Mouse (Mus musculus): Measurements from ENCODE around the gene Cnn2. TPM values are rescaled to one million over a fixed set of nuclear protein-coding genes. Genes with fewer than 3 reads are reported as not detected.

The Cnn2 gene
- polyA plus RNA-seq, 1 experiment, result 72.8 TPM

DNA sequence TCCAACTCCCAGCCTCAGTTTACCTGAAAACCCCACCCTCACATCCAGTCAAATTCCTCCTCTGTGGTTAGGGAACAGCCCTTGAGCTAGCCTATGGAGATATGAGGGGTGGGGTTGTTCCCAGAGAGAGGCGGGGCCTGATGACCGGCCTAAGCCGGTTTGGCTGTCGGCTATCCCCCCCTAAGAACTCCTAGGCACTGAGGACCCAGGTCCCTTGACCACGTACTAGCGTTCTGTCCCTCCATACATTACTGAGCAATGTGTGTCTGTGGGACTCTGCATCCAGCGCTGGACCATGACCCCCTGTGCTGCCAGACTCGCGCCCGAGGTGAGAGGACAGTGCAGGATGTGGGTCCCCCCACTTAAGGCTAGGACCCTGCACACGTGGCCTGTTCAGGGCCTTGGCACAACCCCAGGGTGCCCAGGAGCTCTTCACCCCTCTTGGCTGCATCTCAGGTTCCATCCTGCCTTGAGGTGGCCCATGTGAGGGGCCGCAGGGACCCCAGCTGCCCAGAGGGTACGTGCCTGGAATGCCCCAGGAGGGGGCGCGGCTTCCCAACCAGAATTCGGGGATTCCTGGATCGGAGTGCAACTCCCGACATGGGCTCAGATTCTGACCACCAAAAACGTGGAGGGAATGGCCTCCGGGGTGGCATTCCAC, 31.2 kb downstream of the Cnn2 start:
- peaks cover 21% of the 10 kb centered on the region for H3K4me1 ChIP-seq (ENCODE audit: control insufficient read depth, insufficient read depth, insufficient read length, low read length)
- H3K36me3 ChIP-seq (ENCODE audit: control insufficient read depth, insufficient read depth, low read length), result 0 out of 2 replicates have a peak, but pooled peaks cover 2% of the 10 kb centered on the region
- TF ChIP-seq CTCF (IDR thresholded peaks at IDR 0.05; ENCODE audit: extremely low read depth, insufficient read length, insufficient replicate concordance, low read depth, low read length), result no peak
- no peaks in the 10 kb centered on the region for H3K27me3 ChIP-seq (ENCODE audit: control insufficient read depth, insufficient read depth, low read length)
- 41% methylated on average over 20 of the region's 20 CpGs for WGBS
- peak overlapping the region; percentile 24 for H3K4me3 ChIP-seq (ENCODE audit: low read depth, low read length)
- peak overlapping the region; percentile 13; the same call in 1 of the 2 replicates for H3K27ac ChIP-seq (ENCODE audit: insufficient read depth, low read depth, low read length)

DNA sequence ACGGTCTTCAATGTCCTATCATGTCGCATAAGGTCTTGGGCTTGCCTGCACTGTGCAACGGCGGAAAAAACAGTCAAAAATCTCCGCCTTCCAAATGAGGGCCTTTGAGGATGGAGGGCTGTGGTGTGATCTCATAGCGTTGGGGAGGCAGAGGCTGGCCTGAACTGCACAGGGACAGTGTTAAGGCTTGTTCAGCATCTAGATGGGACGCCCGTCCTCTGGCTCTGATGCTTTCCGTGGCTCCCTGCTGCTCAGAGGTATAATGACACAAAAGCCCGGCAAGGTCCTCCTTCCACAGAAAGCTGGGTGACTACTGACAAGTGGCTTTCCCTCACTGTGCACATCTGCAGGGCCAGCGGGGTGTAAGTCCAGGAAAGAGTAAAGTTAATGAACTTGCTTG, 31.8 kb downstream of the Cnn2 start:
- Histone ChIP-seq H3K27me3 (ENCODE audit: control insufficient read depth, insufficient read depth, low read length) (no peaks in the 10 kb centered on the region), H3K36me3 (ENCODE audit: control insufficient read depth, insufficient read depth, low read length) (0 out of 2 replicates have a peak, but pooled peaks cover 2% of the 10 kb centered on the region), H3K27ac (ENCODE audit: insufficient read depth, low read depth, low read length) (no peak overlapping the region), H3K4me1 (ENCODE audit: control insufficient read depth, insufficient read depth, insufficient read length, low read length) (peaks cover 19% of the 10 kb centered on the region), H3K4me3 (ENCODE audit: low read depth, low read length) (0 out of 2 replicates have a peak overlapping the region, but pooled peaks have one; percentile 22)
- TF ChIP-seq CTCF (IDR thresholded peaks at IDR 0.05; ENCODE audit: extremely low read depth, insufficient read length, insufficient replicate concordance, low read depth, low read length) (no peak), POLR2A (IDR thresholded peaks at IDR 0.05; ENCODE audit: low read depth, low read length) (no peak)
- 58% methylated on average over 11 of the region's 11 CpGs for WGBS

- Histone ChIP-seq H3K36me3 (ENCODE audit: control insufficient read depth, insufficient read depth, low read length) (no peaks in the 10 kb centered on the region), H3K27me3 (ENCODE audit: control insufficient read depth, insufficient read depth, low read length) (no peaks in the 10 kb centered on the region), H3K4me1 (ENCODE audit: control insufficient read depth, insufficient read depth, insufficient read length, low read length) (peaks cover 23% of the 10 kb centered on the region), H3K4me3 (ENCODE audit: low read depth, low read length) (no peak overlapping the region), H3K27ac (ENCODE audit: insufficient read depth, low read depth, low read length) (no peak overlapping the region)
- TF ChIP-seq CTCF (IDR thresholded peaks at IDR 0.05; ENCODE audit: extremely low read depth, insufficient read length, insufficient replicate concordance, low read depth, low read length), result no peak
- TF ChIP-seq POLR2A (IDR thresholded peaks at IDR 0.05; ENCODE audit: low read depth, low read length), result no peak
- WGBS, result 73% methylated on average over 18 of the region's 18 CpGs
Observed at GRCm38 (mm10) chr10:80020603-80021319, 32.4 kb downstream of the Cnn2 start.

DNA sequence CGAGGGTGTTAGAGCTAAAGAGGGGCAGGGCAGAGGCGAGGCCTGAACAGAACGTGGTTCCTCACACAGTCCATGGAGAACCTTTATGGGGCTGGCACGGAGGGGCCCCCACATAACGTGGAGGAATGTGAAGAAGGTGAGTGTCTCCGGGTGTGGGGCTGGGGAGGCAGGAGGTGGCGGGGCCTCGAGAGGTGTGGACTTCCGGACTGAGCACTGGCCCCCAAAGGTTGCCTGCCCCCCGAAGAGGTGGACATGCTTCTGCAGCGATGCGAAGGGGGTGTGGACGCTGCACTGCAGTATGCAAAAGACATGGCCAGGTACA, 32.9 kb downstream of the Cnn2 start:
- WGBS, result 61% methylated on average over 13 of the region's 13 CpGs
- Histone ChIP-seq H3K27ac (ENCODE audit: insufficient read depth, low read depth, low read length) (no peak overlapping the region), H3K27me3 (ENCODE audit: control insufficient read depth, insufficient read depth, low read length) (no peaks in the 10 kb centered on the region), H3K4me3 (ENCODE audit: low read depth, low read length) (no peak overlapping the region), H3K36me3 (ENCODE audit: control insufficient read depth, insufficient read depth, low read length) (no peaks in the 10 kb centered on the region), H3K4me1 (ENCODE audit: control insufficient read depth, insufficient read depth, insufficient read length, low read length) (peaks cover 26% of the 10 kb centered on the region)
- TF ChIP-seq POLR2A (IDR thresholded peaks at IDR 0.05; ENCODE audit: low read depth, low read length) (no peak), CTCF (IDR thresholded peaks at IDR 0.05; ENCODE audit: extremely low read depth, insufficient read length, insufficient replicate concordance, low read depth, low read length) (no peak)

DNA sequence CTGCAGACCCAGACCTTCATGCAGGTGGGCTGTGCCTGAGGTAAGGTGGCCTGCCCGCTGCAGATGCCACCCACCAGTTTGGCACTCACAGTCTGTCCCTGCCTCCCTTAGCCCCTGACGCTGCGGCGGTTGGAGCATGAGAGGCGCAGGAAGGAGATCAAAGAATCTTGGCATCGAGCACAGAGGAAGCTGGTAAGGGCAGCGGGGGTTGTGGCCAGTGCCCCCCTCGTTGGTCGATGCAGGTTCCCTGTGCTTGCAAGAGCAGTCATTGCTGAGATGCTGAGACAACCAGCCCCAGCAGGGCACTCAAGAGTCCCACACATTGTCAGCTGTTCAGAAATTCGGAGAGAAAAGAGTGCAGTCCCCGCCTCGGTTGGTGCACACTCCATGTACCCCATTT, 33.8 kb downstream of the Cnn2 start:
- H3K27me3 ChIP-seq (ENCODE audit: control insufficient read depth, insufficient read depth, low read length), result no peaks in the 10 kb centered on the region
- TF ChIP-seq CTCF (IDR thresholded peaks at IDR 0.05; ENCODE audit: extremely low read depth, insufficient read length, insufficient replicate concordance, low read depth, low read length) (no peak), POLR2A (IDR thresholded peaks at IDR 0.05; ENCODE audit: low read depth, low read length) (no peak)
- H3K4me1 ChIP-seq (ENCODE audit: control insufficient read depth, insufficient read depth, insufficient read length, low read length), result peaks cover 26% of the 10 kb centered on the region
- H3K4me3 ChIP-seq (ENCODE audit: low read depth, low read length), result no peak overlapping the region
- no peak overlapping the region for H3K27ac ChIP-seq (ENCODE audit: insufficient read depth, low read depth, low read length)
- no peaks in the 10 kb centered on the region for H3K36me3 ChIP-seq (ENCODE audit: control insufficient read depth, insufficient read depth, low read length)
- 80% methylated on average over 12 of the region's 12 CpGs for WGBS

DNA sequence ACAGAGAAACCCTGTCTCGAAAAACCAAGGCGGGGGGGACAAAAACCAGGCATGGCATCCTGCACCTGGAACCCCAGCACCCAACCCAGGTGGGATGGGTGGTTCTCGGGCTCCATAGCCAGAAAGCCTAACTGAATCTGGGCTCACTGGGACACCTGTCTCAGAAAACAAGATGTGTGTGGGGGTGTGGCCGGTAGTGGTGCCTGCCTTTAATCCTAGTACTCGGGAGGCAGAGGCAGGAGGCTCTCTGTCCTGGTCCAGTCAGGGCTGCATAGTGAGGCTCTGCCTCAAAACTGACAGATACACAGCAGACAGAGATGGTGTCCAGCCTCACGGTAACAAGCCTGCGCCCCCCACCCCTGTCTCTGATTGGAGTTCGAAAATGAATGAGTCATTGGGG, 34.4 kb downstream of the Cnn2 start:
- Histone ChIP-seq H3K4me1 (ENCODE audit: control insufficient read depth, insufficient read depth, insufficient read length, low read length) (peaks cover 29% of the 10 kb centered on the region), H3K27ac (ENCODE audit: insufficient read depth, low read depth, low read length) (no peak overlapping the region), H3K27me3 (ENCODE audit: control insufficient read depth, insufficient read depth, low read length) (no peaks in the 10 kb centered on the region), H3K36me3 (ENCODE audit: control insufficient read depth, insufficient read depth, low read length) (no peaks in the 10 kb centered on the region), H3K4me3 (ENCODE audit: low read depth, low read length) (no peak overlapping the region)
- 91% methylated on average over 8 of the region's 8 CpGs for WGBS
- TF ChIP-seq CTCF (IDR thresholded peaks at IDR 0.05; ENCODE audit: extremely low read depth, insufficient read length, insufficient replicate concordance, low read depth, low read length) (no peak), POLR2A (IDR thresholded peaks at IDR 0.05; ENCODE audit: low read depth, low read length) (no peak)

DNA sequence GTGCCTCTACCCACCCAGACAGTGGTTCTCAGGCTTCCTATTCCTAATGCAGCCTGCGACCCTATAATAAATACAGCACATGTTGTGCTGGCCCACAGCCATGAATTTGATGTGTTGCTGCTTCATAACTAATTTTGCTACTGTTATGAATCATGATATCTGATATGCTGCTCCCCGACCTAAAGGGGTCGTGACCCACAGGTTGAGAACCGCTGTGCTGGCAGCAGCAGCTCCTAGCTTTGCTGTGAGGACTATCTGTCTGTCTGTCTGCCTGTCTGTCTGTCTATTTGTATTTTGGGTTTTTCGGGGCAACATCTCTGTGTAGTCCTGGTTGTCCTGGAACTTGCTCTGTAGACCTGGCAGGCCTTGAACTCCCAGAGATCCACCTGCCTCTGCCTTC, 35.4 kb downstream of the Cnn2 start:
- Histone ChIP-seq H3K4me3 (ENCODE audit: low read depth, low read length) (no peak overlapping the region), H3K27me3 (ENCODE audit: control insufficient read depth, insufficient read depth, low read length) (no peaks in the 10 kb centered on the region), H3K27ac (ENCODE audit: insufficient read depth, low read depth, low read length) (peak overlapping the region; percentile 52), H3K4me1 (ENCODE audit: control insufficient read depth, insufficient read depth, insufficient read length, low read length) (peaks cover 31% of the 10 kb centered on the region), H3K36me3 (ENCODE audit: control insufficient read depth, insufficient read depth, low read length) (no peaks in the 10 kb centered on the region)
- TF ChIP-seq POLR2A (IDR thresholded peaks at IDR 0.05; ENCODE audit: low read depth, low read length) (no peak), CTCF (IDR thresholded peaks at IDR 0.05; ENCODE audit: extremely low read depth, insufficient read length, insufficient replicate concordance, low read depth, low read length) (no peak)
- 45% methylated on average over 5 of the region's 5 CpGs for WGBS
